Mouse (Mus musculus) limb, embryonic 15.5 days (tissue): ENCODE data around the gene Smpx. TPM values are rescaled to one million over a fixed set of nuclear protein-coding genes. Genes with fewer than 3 reads are reported as not detected.

ENCODE experiments used
- ATAC-seq: fragments of 200-750 bp; cut with Nextera tagmentation; 2 replicates; pipeline ENCODE4 v1.8.0; 2017; ENCODE audit warnings: low read depth, moderate TSS enrichment; ENCODE audit not compliant: insufficient number of reproducible peaks, low FRiP score, low TSS enrichment
- H3K27ac ChIP-seq: fragments of 300-500 bp; sonication (generic); 2 replicates; pipeline ENCODE4 v1.5.1; 2015; ENCODE audit warnings: moderate library complexity, mild to moderate bottlenecking, inconsistent platforms
- H3K27me3 ChIP-seq: fragments of 300-500 bp; sonication (generic); 2 replicates; pipeline ENCODE4 v1.6.1; 2015; ENCODE audit warnings: inconsistent platforms
- H3K36me3 ChIP-seq: fragments of 300-500 bp; sonication (generic); 2 replicates; pipeline ENCODE4 v1.6.1; 2015; ENCODE audit warnings: inconsistent platforms
- H3K4me1 ChIP-seq: fragments of 300-500 bp; sonication (generic); 2 replicates; pipeline ENCODE4 v1.6.1; 2015; ENCODE audit warnings: inconsistent platforms
- H3K4me2 ChIP-seq: fragments of 300-500 bp; sonication (generic); 2 replicates; pipeline ENCODE4 v1.6.1; 2015; ENCODE audit warnings: mild to moderate bottlenecking, inconsistent platforms
- H3K4me3 ChIP-seq: fragments of 300-500 bp; sonication (generic); 2 replicates; pipeline ENCODE4 v1.5.1; 2015; ENCODE audit warnings: mild to moderate bottlenecking, inconsistent platforms
- H3K9ac ChIP-seq: fragments of 300-500 bp; sonication (generic); 2 replicates; pipeline ENCODE4 v1.6.1; 2015; ENCODE audit warnings: inconsistent platforms
- H3K9me3 ChIP-seq: fragments of 300-500 bp; sonication (generic); 2 replicates; pipeline ENCODE4 v1.6.1; 2016; ENCODE audit warnings: inconsistent platforms
- WGBS: fragments of 180-500 bp; shearing (Covaris S2); methylation state at CpG from one replicate; pipeline ENCODE4 v1.1.7; 2015; 5-methylcytosine and 5-hydroxymethylcytosine counted together
- polyA plus RNA-seq: library from polyadenylated mRNA; unstranded; fragments of >200 nt; fragmentation: Nextera tagmentation; extraction: Ambion mirVana; gene quantifications from 2 replicates; pipeline ENCODE4 v1.2.1, GENCODE M21; 2015

Smpx gene
- polyA plus RNA-seq, 1 experiment from 2014 or later: 41.3 TPM

DNA sequence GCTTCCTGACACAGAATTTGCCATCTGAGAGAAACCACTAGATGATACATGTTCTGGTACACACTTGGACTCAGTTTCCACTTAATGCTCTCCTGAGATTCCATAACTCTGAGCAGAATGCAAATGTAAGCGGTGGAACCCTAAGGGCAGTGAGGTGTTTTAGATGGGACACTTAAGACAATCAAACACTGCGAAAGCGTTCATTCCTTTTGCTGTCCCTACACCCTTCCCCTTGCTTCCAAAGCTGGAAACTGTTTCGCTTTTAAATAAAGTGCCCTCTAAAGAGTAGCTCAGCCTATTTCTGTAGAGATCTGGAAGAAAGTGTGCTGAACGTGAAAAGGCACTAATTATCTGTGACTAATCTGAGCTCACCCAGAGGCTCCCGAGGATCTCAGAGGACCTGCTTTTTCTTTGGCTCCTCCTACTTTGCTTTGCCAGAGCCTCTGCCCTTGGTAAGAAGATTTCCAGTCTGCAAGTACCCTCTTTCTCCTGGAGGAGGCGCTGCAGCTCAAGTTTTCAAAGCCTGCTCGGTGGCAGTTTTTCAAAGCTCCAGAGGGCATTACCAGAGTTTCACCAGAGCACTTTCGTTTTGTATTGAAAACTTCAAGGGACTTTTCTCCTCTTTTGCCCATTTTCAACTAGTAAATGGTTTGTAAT lies 33.1 kb downstream of the Smpx start:
- H3K27ac ChIP-seq: no peak overlapping the region
- no peak for ATAC-seq
- no peak overlapping the region for H3K4me2 ChIP-seq
- no peaks in the 10 kb centered on the region for H3K4me1 ChIP-seq
- H3K9ac ChIP-seq: no peak overlapping the region
- H3K27me3 ChIP-seq: peaks cover 18% of the 10 kb centered on the region
- no peak overlapping the region for H3K4me3 ChIP-seq
- 38% methylated on average over 9 of the region's 9 CpGs for WGBS
- no peaks in the 10 kb centered on the region for H3K36me3 ChIP-seq
- no peaks in the 10 kb centered on the region for H3K9me3 ChIP-seq

DNA sequence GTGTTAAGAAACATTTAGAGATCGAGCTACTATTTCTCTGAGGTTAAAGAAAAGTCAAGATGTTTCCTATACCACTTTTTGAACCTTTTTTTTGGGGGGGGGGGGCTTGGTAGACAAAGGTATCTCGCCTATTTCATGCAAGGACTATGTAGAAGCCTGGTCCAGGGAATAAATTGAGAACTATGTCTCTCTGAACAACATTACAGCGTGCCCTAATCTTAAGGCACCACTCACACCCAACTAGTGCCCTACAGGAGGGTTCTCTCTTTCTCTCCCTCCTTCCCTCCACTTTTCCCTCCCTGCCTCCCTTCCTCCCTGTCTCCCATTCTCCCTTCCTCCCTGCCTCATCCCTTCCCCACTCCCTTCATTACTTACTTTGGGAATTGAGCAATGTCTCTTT lies 33.6 kb downstream of the Smpx start:
- WGBS: 45% methylated on average over 3 of the region's 3 CpGs
- Histone ChIP-seq H3K4me3 (no peak overlapping the region), H3K27me3 (peaks cover 18% of the 10 kb centered on the region), H3K4me2 (no peak overlapping the region), H3K36me3 (no peaks in the 10 kb centered on the region), H3K9ac (no peak overlapping the region), H3K4me1 (no peaks in the 10 kb centered on the region), H3K9me3 (no peaks in the 10 kb centered on the region), H3K27ac (no peak overlapping the region)
- no peak for ATAC-seq

DNA sequence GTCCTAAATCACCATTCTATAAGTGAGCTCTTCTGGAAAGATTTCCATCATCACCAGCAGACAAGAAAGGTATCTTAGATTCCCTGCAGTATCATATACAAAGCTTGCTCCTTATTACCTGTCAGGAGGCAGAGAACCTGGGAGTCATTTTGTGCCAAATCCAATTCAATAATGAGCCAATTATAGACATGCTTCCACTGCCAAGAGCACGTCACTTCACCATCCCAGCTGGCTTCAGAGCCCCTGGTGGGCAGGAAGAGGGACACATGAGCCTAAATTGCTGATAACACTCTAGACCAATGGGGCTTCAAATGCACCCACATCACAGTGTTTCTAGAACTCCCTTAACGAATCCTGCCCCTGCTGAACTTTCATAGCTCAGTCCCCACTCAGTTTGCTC lies 35.1 kb downstream of the Smpx start:
- no peaks in the 10 kb centered on the region for H3K9me3 ChIP-seq
- no peak for ATAC-seq
- H3K27me3 ChIP-seq: peaks cover 22% of the 10 kb centered on the region
- no peak overlapping the region for H3K4me3 ChIP-seq
- WGBS: 53% methylated on average over 2 of the region's 2 CpGs
- no peaks in the 10 kb centered on the region for H3K36me3 ChIP-seq
- no peak overlapping the region for H3K9ac ChIP-seq
- H3K4me1 ChIP-seq: no peaks in the 10 kb centered on the region
- H3K27ac ChIP-seq: no peak overlapping the region
- H3K4me2 ChIP-seq: no peak overlapping the region

DNA sequence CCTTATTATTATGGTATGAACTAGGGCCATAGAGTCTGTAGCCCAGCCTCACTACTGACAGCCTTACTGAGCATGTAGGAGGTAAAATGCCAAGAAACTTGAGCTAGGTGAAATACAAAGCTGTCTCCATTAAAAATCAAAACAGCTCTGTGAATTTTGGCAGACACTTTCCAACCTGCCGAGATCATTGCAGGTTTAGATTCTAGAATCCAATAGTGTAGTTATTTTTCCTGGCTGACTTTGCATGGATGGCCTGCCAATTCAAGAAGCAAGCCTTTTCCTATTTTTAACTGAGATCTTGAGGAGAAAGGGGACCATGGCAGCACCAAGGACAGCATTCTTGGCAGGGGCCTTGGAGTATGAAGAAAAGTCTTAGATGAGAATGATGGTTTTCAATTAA lies 35.6 kb downstream of the Smpx start:
- Histone ChIP-seq H3K36me3 (no peaks in the 10 kb centered on the region), H3K27ac (no peak overlapping the region), H3K4me3 (no peak overlapping the region), H3K9me3 (no peaks in the 10 kb centered on the region), H3K4me1 (no peaks in the 10 kb centered on the region), H3K9ac (no peak overlapping the region), H3K27me3 (peaks cover 22% of the 10 kb centered on the region), H3K4me2 (no peak overlapping the region)
- WGBS: 50% methylated on average over 1 of the region's 1 CpGs
- no peak for ATAC-seq

DNA sequence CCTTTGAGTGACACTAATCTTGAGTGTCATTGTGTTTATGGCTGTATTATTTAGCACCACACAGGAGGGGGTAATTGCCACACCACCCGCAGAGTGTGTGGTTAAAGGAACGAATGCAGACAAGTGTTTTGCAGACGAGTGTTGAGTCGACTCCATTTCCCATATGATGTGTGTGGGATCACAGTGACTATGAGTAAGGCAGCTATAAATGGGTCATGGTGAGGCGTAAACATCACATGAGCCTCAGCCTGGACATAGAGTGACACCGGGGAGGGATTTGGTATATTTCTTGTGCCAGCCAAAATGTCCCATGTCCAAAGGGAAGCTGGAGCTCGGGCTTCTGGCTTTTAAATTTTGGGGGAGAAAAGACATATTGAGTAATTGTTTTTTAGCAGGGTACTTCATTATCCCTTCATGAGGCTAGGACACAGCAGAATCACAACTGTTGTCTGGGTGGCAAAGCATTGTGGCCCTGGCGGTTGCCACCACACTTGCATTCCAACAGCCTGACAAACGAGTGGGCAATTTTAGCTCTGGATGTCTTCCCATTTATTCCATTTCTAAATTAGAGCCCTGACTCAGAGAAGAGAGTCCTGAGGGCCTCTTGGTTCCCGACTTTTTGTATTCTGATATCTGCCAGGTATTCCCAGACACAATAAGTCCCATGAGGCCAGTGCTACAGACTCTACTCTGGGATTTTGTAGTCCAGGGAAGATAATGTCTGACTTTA lies 49.3 kb downstream of the Smpx start:
- H3K36me3 ChIP-seq: no peaks in the 10 kb centered on the region
- H3K4me3 ChIP-seq: no peak overlapping the region
- no peak overlapping the region for H3K4me2 ChIP-seq
- WGBS: 80% methylated on average over 10 of the region's 10 CpGs
- no peaks in the 10 kb centered on the region for H3K4me1 ChIP-seq
- H3K27ac ChIP-seq: no peak overlapping the region
- no peaks in the 10 kb centered on the region for H3K9me3 ChIP-seq
- no peak for ATAC-seq
- H3K9ac ChIP-seq: no peak overlapping the region
- peaks cover 3% of the 10 kb centered on the region; the same call in 1 of the 2 replicates for H3K27me3 ChIP-seq

DNA sequence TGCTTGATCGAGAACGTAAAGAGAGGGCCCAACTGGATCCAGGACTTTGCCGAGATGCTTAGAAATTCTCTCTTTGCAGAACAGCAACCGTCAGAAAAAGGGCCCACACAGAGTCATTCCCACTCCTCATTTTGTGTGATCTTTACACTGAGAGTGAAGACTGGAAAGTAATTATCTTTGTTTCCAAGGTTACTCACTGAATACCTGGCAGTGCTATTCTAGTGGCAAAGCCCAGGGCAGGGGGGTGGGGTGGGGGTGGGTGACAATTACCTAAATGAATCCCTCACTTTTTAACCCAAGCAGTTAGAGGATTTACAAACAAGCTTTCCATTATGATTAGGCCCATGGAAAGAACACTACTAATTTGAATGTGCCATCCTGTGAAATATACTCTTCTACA lies 55.8 kb downstream of the Smpx start:
- no peak overlapping the region for H3K4me2 ChIP-seq
- no peak overlapping the region for H3K4me3 ChIP-seq
- 0 out of 2 replicates have a peak, but pooled peaks cover 4% of the 10 kb centered on the region for H3K27me3 ChIP-seq
- no peak for ATAC-seq
- H3K9me3 ChIP-seq: no peaks in the 10 kb centered on the region
- H3K27ac ChIP-seq: no peak overlapping the region
- H3K9ac ChIP-seq: no peak overlapping the region
- no peaks in the 10 kb centered on the region for H3K36me3 ChIP-seq
- WGBS: 70% methylated on average over 4 of the region's 4 CpGs
- no peaks in the 10 kb centered on the region for H3K4me1 ChIP-seq

DNA sequence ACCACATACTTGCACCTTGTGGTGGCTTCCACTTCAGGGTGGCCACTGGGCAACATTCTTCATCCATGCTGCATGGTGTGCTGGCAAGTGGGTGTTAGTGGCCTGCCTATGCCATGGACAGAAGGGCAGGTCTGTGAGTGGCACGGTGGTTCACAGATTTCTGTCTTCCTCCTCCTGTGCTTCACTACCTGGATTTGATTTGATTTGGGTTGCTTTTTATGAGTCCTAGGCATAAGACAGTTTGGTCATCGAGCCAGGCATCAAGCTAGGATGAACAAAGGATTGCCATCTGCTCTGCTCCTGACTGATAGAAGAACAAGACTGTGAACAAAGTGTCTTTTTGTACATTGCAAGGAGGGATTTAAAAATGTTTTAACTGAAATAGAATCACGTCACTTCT lies 63.8 kb downstream of the Smpx start:
- ATAC-seq: no peak
- H3K27me3 ChIP-seq: 0 out of 2 replicates have a peak, but pooled peaks cover 4% of the 10 kb centered on the region
- H3K9me3 ChIP-seq: no peaks in the 10 kb centered on the region
- H3K9ac ChIP-seq: no peak overlapping the region
- no peak overlapping the region for H3K27ac ChIP-seq
- no peaks in the 10 kb centered on the region for H3K36me3 ChIP-seq
- H3K4me2 ChIP-seq: no peak overlapping the region
- H3K4me3 ChIP-seq: no peak overlapping the region
- no peaks in the 10 kb centered on the region for H3K4me1 ChIP-seq
- 77% methylated on average over 3 of the region's 3 CpGs for WGBS

DNA sequence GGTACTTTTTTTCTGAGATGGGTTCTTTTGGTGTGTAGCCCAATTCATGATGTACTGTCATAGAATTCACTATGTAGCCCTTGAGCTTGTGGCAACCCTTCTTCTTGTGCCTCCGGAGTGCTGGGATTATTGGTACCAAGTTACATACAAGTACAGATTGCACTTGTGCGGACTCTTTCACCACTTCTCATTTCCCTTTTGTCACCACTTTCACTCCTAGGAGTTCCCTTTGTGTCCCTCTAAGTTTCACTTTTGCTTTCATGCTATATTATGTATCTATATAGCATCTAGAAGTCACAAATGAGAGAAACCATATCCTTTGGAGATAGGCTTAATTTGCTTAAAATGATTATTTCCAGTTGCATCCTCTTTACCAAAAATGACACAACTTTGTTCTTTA lies 103.0 kb downstream of the Smpx start:
- no peak overlapping the region for H3K4me3 ChIP-seq
- WGBS: 90% methylated on average over 2 of the region's 2 CpGs
- no peak for ATAC-seq

More for the DNA sequence above, 103.0 kb downstream of the Smpx start:
- H3K27ac ChIP-seq: no peak overlapping the region
- no peak overlapping the region for H3K9ac ChIP-seq
- H3K36me3 ChIP-seq: no peaks in the 10 kb centered on the region
- no peaks in the 10 kb centered on the region for H3K4me1 ChIP-seq
- no peaks in the 10 kb centered on the region for H3K27me3 ChIP-seq
- no peaks in the 10 kb centered on the region for H3K9me3 ChIP-seq
- no peak overlapping the region for H3K4me2 ChIP-seq

Other genes starting within 250 kb of the Smpx start
- 43.2 and 46.6 TPM in 2 replicates for gene Sms, start 206.6 kb upstream of the Smpx start, polyA plus RNA-seq
- 1.5 and 3.2 TPM in 2 replicates for gene Yy2, start 129.9 kb upstream of the Smpx start, polyA plus RNA-seq
- gene Mbtps2, start 100.2 kb upstream of the Smpx start, polyA plus RNA-seq: 19.4 and 20.7 TPM in 2 replicates
- gene Klhl34, start 119.5 kb downstream of the Smpx start, polyA plus RNA-seq: 0.46 and 0.87 TPM in 2 replicates